Mouse (Mus musculus) stomach, postnatal 0 days (tissue): ENCODE data around the gene Nckap1. TPM values are rescaled to one million over a fixed set of nuclear protein-coding genes. Genes with fewer than 3 reads are reported as not detected.

ENCODE experiments used
- ATAC-seq: fragments of 200-750 bp; cut with Nextera tagmentation; 2 replicates; pipeline ENCODE4 v1.8.0; 2017; ENCODE audit not compliant: low FRiP score, low TSS enrichment
- DNase-seq: peaks from one replicate; pipeline ENCODE4 v3.0.0-alpha.2; 2016; ENCODE audit warnings: low spot score
- H3K27ac ChIP-seq: fragments of 300-500 bp; sonication (generic); replicated peaks from 2 replicates; pipeline ENCODE4 v1.5.1; 2014; ENCODE audit warnings: mild to moderate bottlenecking, control low read depth
- H3K27me3 ChIP-seq: fragments of 300-500 bp; sonication (generic); 2 replicates; pipeline ENCODE4 v1.6.1; 2014; ENCODE audit warnings: low read length; ENCODE audit not compliant: control insufficient read depth, insufficient read depth
- H3K36me3 ChIP-seq: fragments of 300-500 bp; sonication (generic); 2 replicates; pipeline ENCODE4 v1.6.1; 2014; ENCODE audit warnings: low read length, mixed read lengths; ENCODE audit not compliant: control insufficient read depth, insufficient read depth
- H3K4me1 ChIP-seq: fragments of 300-500 bp; sonication (generic); replicated peaks from 2 replicates; pipeline ENCODE4 v1.6.1; 2014; ENCODE audit warnings: antibody characterized with exemption; ENCODE audit not compliant: control insufficient read depth, insufficient read depth
- H3K4me2 ChIP-seq: fragments of 300-500 bp; sonication (generic); replicated peaks from 2 replicates; pipeline ENCODE4 v1.6.1; 2014; ENCODE audit warnings: low read depth, mild to moderate bottlenecking, control low read depth, moderate library complexity
- H3K4me3 ChIP-seq: fragments of 300-500 bp; sonication (generic); 2 replicates; pipeline ENCODE4 v1.5.1; 2014; ENCODE audit warnings: low read depth, low read length, control low read depth
- H3K9ac ChIP-seq: fragments of 300-500 bp; sonication (generic); 2 replicates; pipeline ENCODE4 v1.6.1; 2014; ENCODE audit warnings: mild to moderate bottlenecking, low read length, control low read depth, mixed read lengths
- H3K9me3 ChIP-seq: fragments of 300-500 bp; sonication (generic); 2 replicates; pipeline ENCODE4 v1.6.1; 2016; ENCODE audit warnings: low read length; ENCODE audit not compliant: control insufficient read depth
- CTCF ChIP-seq: IDR thresholded peaks from 2 replicates; pipeline ENCODE4 v1.5.1; 2016; ENCODE audit warnings: antibody characterized with exemption, low read depth, mild to moderate bottlenecking, moderate library complexity
- EP300 ChIP-seq: optimal IDR thresholded peaks from 2 replicates; pipeline ENCODE3; 2016; ENCODE audit warnings: antibody characterized with exemption
- WGBS: fragments of 180-500 bp; shearing (Covaris S2); extraction: QIAGEN DNeasy Blood & Tissue Kit; methylation state at CpG from one replicate; pipeline ENCODE4 v1.1.7; 2014; 5-methylcytosine and 5-hydroxymethylcytosine counted together
- polyA plus RNA-seq: library from polyadenylated mRNA; unstranded; fragments of >200 nt; fragmentation: Nextera tagmentation; extraction: Ambion mirVana; gene quantifications from 2 replicates; pipeline ENCODE4 v1.2.1, GENCODE M21; 2015

Nckap1 gene
- polyA plus RNA-seq, 1 experiment from 2014 or later = 51.0 TPM

DNA sequence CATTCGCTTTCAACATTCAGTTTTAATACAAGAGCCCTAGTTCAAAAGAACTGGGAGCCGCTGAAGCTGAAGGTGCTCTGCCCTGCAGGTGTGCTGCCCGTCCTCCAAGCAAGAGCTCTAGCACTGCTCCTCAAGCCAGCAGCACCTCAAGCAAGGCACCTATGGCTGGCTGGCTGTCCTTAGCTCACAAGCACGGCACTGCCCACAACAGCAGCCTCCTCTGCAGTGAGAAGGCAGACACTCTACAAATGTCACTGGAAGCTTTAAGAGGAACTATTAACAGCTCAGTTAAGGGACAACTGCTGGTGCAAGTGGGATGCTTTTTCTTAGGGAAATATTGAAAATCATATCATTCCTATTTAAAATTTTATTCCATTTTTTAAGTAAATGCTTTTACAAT lies 10.5 kb downstream of the Nckap1 start:
- H3K27me3 ChIP-seq = no peaks in the 10 kb centered on the region
- no peak overlapping the region for H3K4me2 ChIP-seq
- ATAC-seq (no peak), DNase-seq (no peak)
- 62% methylated on average over 4 of the region's 4 CpGs for WGBS
- H3K9ac ChIP-seq = no peak overlapping the region
- no peaks in the 10 kb centered on the region for H3K4me1 ChIP-seq
- no peak overlapping the region for H3K27ac ChIP-seq
- no peaks in the 10 kb centered on the region for H3K9me3 ChIP-seq
- TF ChIP-seq EP300 = no peak
- no peak for TF ChIP-seq CTCF
- no peak overlapping the region for H3K4me3 ChIP-seq
- H3K36me3 ChIP-seq = no peaks in the 10 kb centered on the region

DNA sequence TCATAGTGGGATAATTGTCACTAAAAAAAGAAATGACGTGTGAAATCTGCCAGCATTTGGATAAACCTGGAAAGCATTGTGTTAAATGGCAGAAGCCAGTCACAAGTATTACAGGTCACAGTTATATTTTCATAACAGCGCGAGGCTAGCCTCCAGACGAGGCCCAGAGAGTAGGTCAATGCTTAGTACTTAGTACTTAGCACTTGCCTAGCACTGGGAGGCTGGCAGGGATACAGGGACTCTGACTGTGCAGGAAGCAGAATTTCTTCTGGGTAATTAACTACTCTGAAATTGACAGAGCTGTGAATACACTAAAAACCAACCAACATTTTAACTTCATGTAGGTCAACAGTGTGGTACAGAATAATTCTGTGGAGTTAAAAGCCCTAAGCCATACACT lies 13.8 kb downstream of the Nckap1 start:
- Histone ChIP-seq H3K27me3 (no peaks in the 10 kb centered on the region), H3K9me3 (no peaks in the 10 kb centered on the region), H3K4me2 (no peak overlapping the region), H3K27ac (no peak overlapping the region), H3K4me1 (no peaks in the 10 kb centered on the region), H3K9ac (no peak overlapping the region), H3K4me3 (no peak overlapping the region), H3K36me3 (no peaks in the 10 kb centered on the region)
- TF ChIP-seq CTCF (no peak), EP300 (no peak)
- ATAC-seq (no peak), DNase-seq (no peak)
- 88% methylated on average over 4 of the region's 4 CpGs for WGBS

DNA sequence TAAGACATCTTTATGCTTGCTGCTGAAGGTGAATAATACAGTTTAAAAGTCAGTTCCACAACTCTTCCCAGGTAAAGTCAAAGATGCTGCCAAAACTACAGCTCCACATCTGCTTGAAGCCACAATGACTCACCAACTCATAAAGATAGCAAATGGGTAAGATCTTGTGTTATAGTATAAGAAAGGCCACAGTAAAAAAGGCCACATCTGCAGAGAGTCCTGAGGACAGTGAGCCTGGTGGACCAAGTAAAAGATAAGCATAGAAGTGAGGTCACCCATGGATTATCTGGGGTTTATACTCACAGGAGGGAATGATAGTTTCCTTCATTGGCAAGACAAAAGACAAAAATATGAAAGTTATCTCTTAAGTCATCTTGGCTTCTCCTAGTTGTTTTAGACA lies 18.9 kb downstream of the Nckap1 start:
- TF ChIP-seq EP300 = no peak
- TF ChIP-seq CTCF = no peak
- no peak for ATAC-seq
- DNase-seq = no peak

GRCm38 (mm10) chr2:80561478-80561877 lies 19.7 kb downstream of the Nckap1 start:
- H3K9ac ChIP-seq = no peak overlapping the region
- ATAC-seq = no peak

More for the DNA sequence above, 18.9 kb downstream of the Nckap1 start:
- H3K9ac ChIP-seq = no peak overlapping the region
- H3K4me2 ChIP-seq = no peak overlapping the region
- no peaks in the 10 kb centered on the region for H3K9me3 ChIP-seq
- no peaks in the 10 kb centered on the region for H3K27me3 ChIP-seq
- no peaks in the 10 kb centered on the region for H3K36me3 ChIP-seq
- no peaks in the 10 kb centered on the region for H3K4me1 ChIP-seq
- no peak overlapping the region for H3K27ac ChIP-seq
- H3K4me3 ChIP-seq = no peak overlapping the region

GRCm38 (mm10) chr2:80560773-80561172 lies 20.4 kb downstream of the Nckap1 start:
- Histone ChIP-seq H3K4me2 (no peak overlapping the region), H3K9me3 (no peaks in the 10 kb centered on the region), H3K4me1 (no peaks in the 10 kb centered on the region), H3K4me3 (no peak overlapping the region), H3K27me3 (no peaks in the 10 kb centered on the region), H3K9ac (no peak overlapping the region), H3K27ac (no peak overlapping the region), H3K36me3 (no peaks in the 10 kb centered on the region)
- 87% methylated on average over 5 of the region's 5 CpGs for WGBS
- DNase-seq = no peak
- no peak for TF ChIP-seq EP300
- TF ChIP-seq CTCF = no peak
- ATAC-seq = no peak

More at GRCm38 (mm10) chr2:80561478-80561877, 19.7 kb downstream of the Nckap1 start:
- DNase-seq = peak; percentile 59
- H3K4me3 ChIP-seq = no peak overlapping the region
- no peaks in the 10 kb centered on the region for H3K4me1 ChIP-seq
- no peak overlapping the region for H3K27ac ChIP-seq
- no peak overlapping the region for H3K4me2 ChIP-seq
- no peaks in the 10 kb centered on the region for H3K36me3 ChIP-seq
- H3K9me3 ChIP-seq = no peaks in the 10 kb centered on the region
- WGBS = 64% methylated on average over 3 of the region's 3 CpGs
- H3K27me3 ChIP-seq = no peaks in the 10 kb centered on the region
- TF ChIP-seq EP300 (no peak), CTCF (no peak)

GRCm38 (mm10) chr2:80559655-80560054 lies 21.5 kb downstream of the Nckap1 start:
- Histone ChIP-seq H3K27me3 (no peaks in the 10 kb centered on the region), H3K27ac (no peak overlapping the region), H3K9me3 (no peaks in the 10 kb centered on the region), H3K4me1 (no peaks in the 10 kb centered on the region), H3K4me2 (no peak overlapping the region), H3K36me3 (no peaks in the 10 kb centered on the region), H3K4me3 (no peak overlapping the region), H3K9ac (no peak overlapping the region)
- TF ChIP-seq CTCF = no peak
- WGBS = 80% methylated on average over 5 of the region's 5 CpGs
- no peak for DNase-seq
- ATAC-seq = no peak
